Mouse (Mus musculus) erythroblast, embryonic 14.5 days (primary cell): ENCODE data around the gene 4931414P19Rik. TPM values are rescaled to one million over a fixed set of nuclear protein-coding genes. Genes with fewer than 3 reads are reported as not detected.
A peak's percentile ranks its signal among the peaks of the same experiment; 100 is the strongest.

ENCODE experiments used
- H3K27me3 ChIP-seq: 2 replicates; pipeline ENCODE4 v1.6.1; 2012; ENCODE audit warnings: inconsistent platforms; ENCODE audit not compliant: control insufficient read depth
- H3K36me3 ChIP-seq: 2 replicates; pipeline ENCODE4 v1.6.1; 2012; ENCODE audit warnings: mild to moderate bottlenecking, inconsistent platforms; ENCODE audit not compliant: control insufficient read depth
- H3K4me1 ChIP-seq: 2 replicates; pipeline ENCODE4 v1.6.1; 2012; ENCODE audit warnings: inconsistent platforms; ENCODE audit not compliant: control insufficient read depth
- H3K4me3 ChIP-seq: replicated peaks from 2 replicates; pipeline ENCODE3; 2012; ENCODE audit warnings: moderate library complexity, mild to moderate bottlenecking, inconsistent platforms
- H3K9me3 ChIP-seq: 2 replicates; pipeline ENCODE4 v1.6.1; 2012; ENCODE audit warnings: low read length, inconsistent platforms, mixed read lengths; ENCODE audit not compliant: control insufficient read depth
- GATA1 ChIP-seq: IDR thresholded peaks from 2 replicates; pipeline ENCODE4 v1.6.1; 2012; ENCODE audit warnings: low read length, inconsistent platforms, mixed read lengths
- TAL1 ChIP-seq: IDR thresholded peaks from 3 replicates; pipeline ENCODE4 v1.6.1; 2012; ENCODE audit warnings: low read length, inconsistent platforms, mixed read lengths
- polyA plus RNA-seq: library from polyadenylated mRNA; stranded (reverse); fragments of >175 nt; gene quantifications from 2 replicates; pipeline ENCODE4 v1.2.3, GENCODE M21; 2012

4931414P19Rik gene
- polyA plus RNA-seq, 1 experiment: 0.94 TPM

GRCm38 (mm10) chr14:54577089-54577982, 28.5 kb downstream of the 4931414P19Rik start, which contains the start of gene Ajuba:
Gene Ajuba, minus strand, starts transcription at chr14:54577558.
- Histone ChIP-seq H3K4me1 (peaks cover 36% of the 10 kb centered on the region), H3K4me3 (peak within 1 kb of the TSS; percentile 45)

GRCm38 (mm10) chr14:54576241-54577088, 29.3 kb downstream of the 4931414P19Rik start:
- Histone ChIP-seq H3K36me3 (no peaks in the 10 kb centered on the region), H3K4me1 (peaks cover 36% of the 10 kb centered on the region), H3K4me3 (peak overlapping the region; percentile 45), H3K27me3 (peaks cover 82% of the 10 kb centered on the region), H3K9me3 (peaks cover 13% of the 10 kb centered on the region; the same call in 1 of the 2 replicates)
- no peak for TF ChIP-seq TAL1
- no peak for TF ChIP-seq GATA1

More at GRCm38 (mm10) chr14:54577089-54577982, 28.5 kb downstream of the 4931414P19Rik start, which contains the start of gene Ajuba:
- Histone ChIP-seq H3K36me3 (no peaks in the 10 kb centered on the region), H3K9me3 (peaks cover 13% of the 10 kb centered on the region; the same call in 1 of the 2 replicates), H3K27me3 (peaks cover 73% of the 10 kb centered on the region)
- TF ChIP-seq TAL1 (no peak), GATA1 (no peak)

DNA sequence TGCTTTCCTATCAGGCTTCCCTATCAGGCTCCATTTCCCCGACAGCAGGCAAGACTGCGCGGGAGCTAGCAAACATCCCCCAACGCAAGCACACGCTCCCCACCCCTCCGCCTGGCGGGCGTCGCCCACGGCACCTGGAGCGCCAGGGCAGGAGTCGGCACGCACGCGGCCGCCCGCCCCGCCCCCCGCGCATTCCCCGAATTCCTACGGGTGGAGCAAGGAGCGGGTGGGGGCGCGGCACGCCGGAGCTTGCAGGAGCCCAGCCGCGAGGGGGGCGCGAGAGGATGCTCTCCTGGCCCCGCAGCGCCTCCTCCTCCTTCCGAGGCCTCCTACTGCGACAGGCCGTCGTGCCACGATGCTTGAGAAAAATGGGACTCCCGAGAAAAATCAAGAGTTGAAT, 30.2 kb downstream of the 4931414P19Rik start:
- peak overlapping the region; percentile 45 for H3K4me3 ChIP-seq
- H3K4me1 ChIP-seq: peaks cover 36% of the 10 kb centered on the region
- peaks cover 82% of the 10 kb centered on the region for H3K27me3 ChIP-seq
- peaks cover 13% of the 10 kb centered on the region; the same call in 1 of the 2 replicates for H3K9me3 ChIP-seq
- TF ChIP-seq TAL1: no peak
- no peak for TF ChIP-seq GATA1
- H3K36me3 ChIP-seq: no peaks in the 10 kb centered on the region

DNA sequence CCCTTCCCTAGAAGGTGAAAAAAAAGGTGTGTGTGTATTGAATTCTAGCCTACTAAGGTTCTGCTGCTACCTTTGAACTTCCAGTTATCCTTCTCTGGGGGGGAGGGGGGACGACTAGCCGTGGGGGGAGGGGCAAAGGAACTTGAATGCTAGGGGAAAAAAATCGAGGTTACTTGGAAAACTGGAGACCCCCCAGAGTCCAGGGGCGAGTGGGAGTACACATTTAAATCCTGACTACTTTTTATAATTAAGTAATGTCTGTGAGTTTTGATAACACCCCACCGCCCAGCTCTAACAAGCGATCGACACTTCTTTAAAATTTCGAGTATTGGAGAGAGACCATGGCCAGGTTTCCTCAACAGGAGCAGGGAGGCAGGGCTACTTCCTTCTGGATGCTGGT, 30.8 kb downstream of the 4931414P19Rik start:
- peaks cover 36% of the 10 kb centered on the region for H3K4me1 ChIP-seq
- no peak overlapping the region for H3K4me3 ChIP-seq

GRCm38 (mm10) chr14:54574253-54574652, 31.5 kb downstream of the 4931414P19Rik start:
- H3K4me3 ChIP-seq: no peak overlapping the region
- H3K27me3 ChIP-seq: peaks cover 77% of the 10 kb centered on the region
- peaks cover 13% of the 10 kb centered on the region; the same call in 1 of the 2 replicates for H3K9me3 ChIP-seq
- TF ChIP-seq TAL1 (no peak), GATA1 (no peak)
- no peaks in the 10 kb centered on the region; the same call in 1 of the 2 replicates for H3K36me3 ChIP-seq
- peaks cover 36% of the 10 kb centered on the region for H3K4me1 ChIP-seq

More for the DNA sequence above, 30.8 kb downstream of the 4931414P19Rik start:
- Histone ChIP-seq H3K9me3 (peaks cover 13% of the 10 kb centered on the region; the same call in 1 of the 2 replicates), H3K36me3 (no peaks in the 10 kb centered on the region; the same call in 1 of the 2 replicates), H3K27me3 (peaks cover 82% of the 10 kb centered on the region)
- TF ChIP-seq TAL1: no peak

- TF ChIP-seq GATA1 (no peak), TAL1 (no peak)
- Histone ChIP-seq H3K4me3 (no peak overlapping the region), H3K36me3 (peaks cover 2% of the 10 kb centered on the region; the same call in 1 of the 2 replicates), H3K4me1 (peaks cover 36% of the 10 kb centered on the region), H3K9me3 (peaks cover 13% of the 10 kb centered on the region; the same call in 1 of the 2 replicates), H3K27me3 (peaks cover 66% of the 10 kb centered on the region)
Observed at GRCm38 (mm10) chr14:54572790-54573736, 32.7 kb downstream of the 4931414P19Rik start.

- Histone ChIP-seq H3K27me3 (peaks cover 60% of the 10 kb centered on the region), H3K4me1 (peaks cover 27% of the 10 kb centered on the region)
- no peak for TF ChIP-seq GATA1
- TF ChIP-seq TAL1: no peak
Observed at GRCm38 (mm10) chr14:54572122-54572521, 33.7 kb downstream of the 4931414P19Rik start.

More at GRCm38 (mm10) chr14:54572122-54572521, 33.7 kb downstream of the 4931414P19Rik start:
- Histone ChIP-seq H3K36me3 (peaks cover 2% of the 10 kb centered on the region; the same call in 1 of the 2 replicates), H3K4me3 (no peak overlapping the region), H3K9me3 (peaks cover 13% of the 10 kb centered on the region; the same call in 1 of the 2 replicates)
